Mouse (Mus musculus) testis, adult 2 months (tissue): ENCODE measurements at regions not wholly inside any gene's neighbourhood (a gene's known extent, or its start where the extent isn't known, plus 50 kb on each side); places are given as distances from the start of the nearest gene placed in this dataset.

Source experiments
- CTCF ChIP-seq: fragments of 200-500 bp; IDR thresholded peaks from 2 replicates; pipeline ENCODE4 v1.5.1; 2012; ENCODE audit warnings: low read depth, mild to moderate bottlenecking, inconsistent platforms, low read length, moderate library complexity; ENCODE audit not compliant: control insufficient read depth, insufficient read depth, insufficient replicate concordance
- POLR2A ChIP-seq: fragments of 200-500 bp; IDR thresholded peaks from 2 replicates; pipeline ENCODE4 v1.6.1; 2012; ENCODE audit warnings: low read depth, mild to moderate bottlenecking, inconsistent platforms, low read length, moderate library complexity; ENCODE audit not compliant: control insufficient read depth

DNA sequence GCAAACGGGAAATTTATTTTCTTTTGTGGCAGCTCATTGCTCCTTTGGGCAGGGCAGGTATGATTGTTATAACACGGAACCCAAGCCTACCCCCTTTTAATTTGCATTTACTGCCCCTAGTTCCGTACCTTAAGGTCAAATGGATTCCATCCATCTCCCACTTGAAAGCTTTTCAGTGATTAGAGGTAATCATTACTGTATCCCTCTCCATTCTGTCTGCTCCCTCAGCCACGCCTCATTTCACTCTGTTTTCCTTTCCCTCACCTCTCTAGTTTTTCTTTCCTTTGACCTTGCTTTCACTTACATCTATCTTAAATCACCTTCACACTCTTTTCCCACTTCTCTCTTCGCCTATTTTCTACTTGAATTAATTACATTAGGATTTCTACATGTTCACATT, 481.2 kb upstream of the Pdzrn3 start:
- TF ChIP-seq CTCF (no peak), POLR2A (no peak)
